Mouse (Mus musculus) CH12.LX (cell line): Measurements from ENCODE around the gene Rnf144b. TPM values are rescaled to one million over a fixed set of nuclear protein-coding genes. Genes with fewer than 3 reads are reported as not detected.

Source experiments
- DNase-seq: peaks from one replicate; pipeline ENCODE4 v3.0.0-alpha.2; 2013; ENCODE audit errors: extremely low read depth
- H3K27ac ChIP-seq: 2 replicates; pipeline ENCODE4 v1.5.1; 2012; ENCODE audit warnings: low read depth, mild to moderate bottlenecking, control low read depth, moderate library complexity; ENCODE audit not compliant: insufficient read depth
- H3K27me3 ChIP-seq: replicated peaks from 2 replicates; pipeline ENCODE3; 2012; ENCODE audit warnings: inconsistent platforms
- H3K36me3 ChIP-seq, 2 experiments: replicated peaks in 1 of 2; 2 replicates each; pipeline versions ENCODE3 to v1.6.1; 2012; ENCODE audit warnings: inconsistent platforms in 1 of 2, low read length in 1 of 2, mild to moderate bottlenecking in 1 of 2, mixed read lengths in 1 of 2, moderate library complexity in 1 of 2; ENCODE audit not compliant: control insufficient read depth in 1 of 2, insufficient read depth in 1 of 2
- H3K4me1 ChIP-seq, 2 experiments: 2 replicates each; pipeline ENCODE4 v1.6.1; 2012; ENCODE audit warnings: inconsistent platforms in 1 of 2, moderate library complexity in 1 of 2; ENCODE audit not compliant: insufficient read depth in 2 of 2, control insufficient read depth in 1 of 2
- H3K4me2 ChIP-seq: 2 replicates; pipeline ENCODE4 v1.6.1; 2012; ENCODE audit warnings: low read depth, mild to moderate bottlenecking, control low read depth; ENCODE audit not compliant: poor library complexity, insufficient read depth, severe bottlenecking
- H3K4me3 ChIP-seq, 3 experiments: fragments of 150-350 bp in 1 of 3; sonication (generic) in 1 of 3; replicated peaks in 1 of 3; 2 replicates each; pipeline versions ENCODE3 to v1.5.1; 2011 to 2012; ENCODE audit warnings: low read depth in 2 of 3, low read length in 2 of 3, mild to moderate bottlenecking in 2 of 3, moderate library complexity in 2 of 3, control low read depth in 1 of 3, improper control_type of control experiment in 1 of 3, inconsistent platforms in 1 of 3, mixed read lengths in 1 of 3; ENCODE audit not compliant: poor library complexity in 1 of 3
- H3K79me2 ChIP-seq: replicated peaks from 2 replicates; pipeline ENCODE4 v1.6.1; 2012; ENCODE audit warnings: mild to moderate bottlenecking, moderate library complexity; ENCODE audit not compliant: control insufficient read depth, poor library complexity, insufficient read depth, severe bottlenecking; ENCODE audit errors: extremely low read depth
- H3K9ac ChIP-seq: 2 replicates; pipeline ENCODE4 v1.6.1; 2012; ENCODE audit warnings: low read depth, mild to moderate bottlenecking, control low read depth, moderate library complexity; ENCODE audit not compliant: insufficient read depth
- H3K9me3 ChIP-seq: replicated peaks from 2 replicates; pipeline ENCODE3; 2012; ENCODE audit warnings: low read length, inconsistent platforms, mixed read lengths
- CHD1 ChIP-seq: IDR thresholded peaks from 2 replicates; pipeline ENCODE4 v1.6.1; 2012; ENCODE audit warnings: low read depth, low read length, improper control_type of control experiment, inconsistent platforms
- CTCF ChIP-seq, 2 experiments: IDR thresholded peaks in 1 of 2; conservative IDR thresholded peaks in 1 of 2; 2 replicates each; pipeline ENCODE4 v1.5.1; 2011 to 2012; ENCODE audit warnings: low read depth in 2 of 2, low read length in 2 of 2, improper control_type of control experiment in 1 of 2, inconsistent platforms in 1 of 2, mild to moderate bottlenecking in 1 of 2, moderate library complexity in 1 of 2
- E2F4 ChIP-seq: IDR thresholded peaks from 2 replicates; pipeline ENCODE4 v1.6.1; 2011; ENCODE audit warnings: low read depth, low read length, improper control_type of control experiment; ENCODE audit not compliant: insufficient replicate concordance
- EP300 ChIP-seq: IDR thresholded peaks from 2 replicates; pipeline ENCODE4 v1.6.1; 2011; ENCODE audit warnings: low read length, improper control_type of control experiment
- GABPA ChIP-seq: IDR thresholded peaks from 2 replicates; pipeline ENCODE4 v1.6.1; 2012; ENCODE audit warnings: low read depth, low read length, improper control_type of control experiment, inconsistent platforms; ENCODE audit not compliant: insufficient replicate concordance
- JUND ChIP-seq: conservative IDR thresholded peaks from 2 replicates; pipeline ENCODE4 v1.6.1; 2011; ENCODE audit warnings: low read depth, low read length, improper control_type of control experiment
- KAT2A ChIP-seq: IDR thresholded peaks from 2 replicates; pipeline ENCODE4 v1.6.1; 2012; ENCODE audit warnings: low read length, improper control_type of control experiment, inconsistent platforms; ENCODE audit not compliant: insufficient replicate concordance
- MXI1 ChIP-seq: IDR thresholded peaks from 2 replicates; pipeline ENCODE4 v1.6.1; 2011; ENCODE audit warnings: mild to moderate bottlenecking, low read depth, low read length, improper control_type of control experiment
- NELFE ChIP-seq: IDR thresholded peaks from 2 replicates; pipeline ENCODE4 v1.6.1; 2011; ENCODE audit warnings: low read depth, low read length, improper control_type of control experiment
- PAX5 ChIP-seq: IDR thresholded peaks from 2 replicates; pipeline ENCODE4 v1.6.1; 2012; ENCODE audit warnings: low read length, inconsistent platforms, mixed read lengths
- POLR2A ChIP-seq: IDR thresholded peaks from 2 replicates; pipeline ENCODE4 v1.6.1; 2011; ENCODE audit warnings: low read depth, mild to moderate bottlenecking, improper control_type of control experiment, low read length
- RAD21 ChIP-seq: IDR thresholded peaks from 2 replicates; pipeline ENCODE4 v1.6.1; 2011; ENCODE audit warnings: low read depth, mild to moderate bottlenecking, low read length, improper control_type of control experiment, moderate library complexity
- SIN3A ChIP-seq: IDR thresholded peaks from 2 replicates; pipeline ENCODE4 v1.6.1; 2012; ENCODE audit warnings: low read length, improper control_type of control experiment, inconsistent platforms
- TCF12 ChIP-seq: IDR thresholded peaks from 2 replicates; pipeline ENCODE4 v1.6.1; 2014; ENCODE audit warnings: low read depth, mild to moderate bottlenecking, inconsistent platforms, low read length, improper control_type of control experiment
- USF1 ChIP-seq: IDR thresholded peaks from 2 replicates; pipeline ENCODE4 v1.6.1; 2014; ENCODE audit warnings: low read depth, mild to moderate bottlenecking, inconsistent platforms, low read length, improper control_type of control experiment
- ZC3H11A ChIP-seq: IDR thresholded peaks from 2 replicates; pipeline ENCODE4 v1.6.1; 2012; ENCODE audit warnings: low read depth, mild to moderate bottlenecking, inconsistent platforms, low read length, improper control_type of control experiment
- ZKSCAN1 ChIP-seq: IDR thresholded peaks from 2 replicates; pipeline ENCODE4 v1.6.1; 2012; ENCODE audit warnings: low read depth, inconsistent platforms, low read length, improper control_type of control experiment, borderline replicate concordance
- dilution Hi-C: fragments of 300-500 bp; cut with MboI; formaldehyde crosslinking; loops from 2 replicates; pipeline ENCODE4 v1.14.3; 2020; ENCODE audit warnings: low sequenced_read_pairs; ENCODE audit not compliant: extremely low pct_unique_long_range_greater_than_20kb, extremely low pct_ligation_motif_present
- in situ Hi-C: fragments of 300-500 bp; cut with MboI; formaldehyde crosslinking; loops from 3 replicates; pipeline ENCODE4 v1.14.3; 2019; ENCODE audit warnings: low sequenced_read_pairs, low pct_ligation_motif_present, low pct_unique_long_range_greater_than_20kb, mixed read lengths
- polyA plus RNA-seq: library from polyadenylated mRNA; unstranded; fragments of >175 nt; gene quantifications from 2 replicates; pipeline ENCODE4 v1.2.1, GENCODE M21; 2012; ENCODE audit warnings: low read depth; ENCODE audit not compliant: insufficient read length
- total RNA-seq, 2 experiments: library from RNA; depleted of rRNA; stranded (reverse); fragments of 300-350 nt in 1 of 2; fragments of >200 nt in 1 of 2; gene quantifications; 2 replicates each; pipeline ENCODE4 v1.2.3; 2012 to 2014

The Rnf144b gene
- total and polyA plus RNA-seq, 3 experiments: not detected

- Histone ChIP-seq H3K4me2 (no peak overlapping the region), H3K27me3 (no peaks in the 10 kb centered on the region), H3K9ac (no peak overlapping the region), H3K4me3 (no peak overlapping the region), H3K36me3 (no peaks in the 10 kb centered on the region), H3K9me3 (no peaks in the 10 kb centered on the region), H3K4me1 (peaks cover 0 to 3% of the 10 kb centered on the region in 2 experiments; a peak in 1 of 4 replicates), H3K27ac (no peak overlapping the region), H3K79me2 (no peaks in the 10 kb centered on the region)
- DNase-seq: no peak
- TF ChIP-seq ZC3H11A (no peak), POLR2A (no peak), RAD21 (no peak), JUND (no peak), KAT2A (no peak), TCF12 (no peak), MXI1 (no peak), ZKSCAN1 (no peak), PAX5 (no peak)
- in situ Hi-C loops: no loop called here
- dilution Hi-C loops: no loop called here
These were observed 128.8 kb downstream of the Rnf144b start for GRCm38 (mm10) chr13:47251114-47251764.

- no peak overlapping the region for H3K4me2 ChIP-seq
- H3K36me3 ChIP-seq: no peaks in the 10 kb centered on the region
- peaks cover 0 to 3% of the 10 kb centered on the region in 2 experiments; a peak in 1 of 4 replicates for H3K4me1 ChIP-seq
- no peak overlapping the region for H3K27ac ChIP-seq
- in situ Hi-C loops (no loop called here), dilution Hi-C loops (no loop called here)
- H3K79me2 ChIP-seq: no peaks in the 10 kb centered on the region
- H3K27me3 ChIP-seq: peaks cover 2% of the 10 kb centered on the region
- H3K9me3 ChIP-seq: no peaks in the 10 kb centered on the region
- no peak for TF ChIP-seq SIN3A
- no peak for TF ChIP-seq PAX5
- TF ChIP-seq CHD1: no peak
- no peak for TF ChIP-seq ZKSCAN1
- TF ChIP-seq E2F4: no peak
- no peak for TF ChIP-seq MXI1
- TF ChIP-seq GABPA: no peak
- no peak for TF ChIP-seq ZC3H11A
- TF ChIP-seq CTCF (conservative IDR thresholded peaks at IDR 0.05 in 1 of 2, IDR thresholded peaks at IDR 0.05 in 1 of 2; ENCODE audit: low read depth in 2 of 2, low read length in 2 of 2): no peak
- no peak for TF ChIP-seq POLR2A
- TF ChIP-seq TCF12: no peak
- no peak for TF ChIP-seq USF1
- TF ChIP-seq EP300: no peak
- TF ChIP-seq NELFE: no peak
- TF ChIP-seq JUND: no peak
- no peak for TF ChIP-seq KAT2A
- no peak overlapping the region for H3K4me3 ChIP-seq
- H3K9ac ChIP-seq: no peak overlapping the region
- DNase-seq: no peak
These were observed 131.3 kb downstream of the Rnf144b start for GRCm38 (mm10) chr13:47253711-47254110.
